Mouse (Mus musculus): ENCODE measurements around the gene Vmo1.
"Not testable (repeated sequence)": the region's sequence is repeated elsewhere in the genome, so short reads cannot be mapped to it uniquely, and the experiment has no call there.

The Vmo1 gene

DNA sequence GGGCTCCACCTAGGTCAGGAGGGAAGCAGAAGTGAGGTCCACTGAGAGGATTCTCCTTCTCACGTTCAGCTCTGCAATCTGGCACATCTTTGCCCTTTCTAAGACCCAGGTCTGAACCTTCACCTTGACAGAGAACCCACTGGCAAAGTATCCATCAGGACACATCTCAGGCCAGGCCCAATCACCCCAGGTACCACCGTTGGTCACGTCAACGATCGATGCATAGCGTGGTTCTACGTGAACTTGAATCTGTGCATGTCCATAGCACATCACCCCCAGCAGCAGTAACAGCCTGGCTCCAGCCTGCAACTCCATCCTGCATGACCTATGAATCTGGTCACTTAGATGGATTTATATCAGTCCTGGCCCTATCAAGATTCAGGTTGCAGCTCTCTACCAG lies at the start of gene Vmo1:
TSS of gene Vmo1 (minus strand) at position 329 of the 400 bp plus-strand sequence.
- no peak for DNase-seq (ENCODE audit: low spot score in 2 of 2)

DNA sequence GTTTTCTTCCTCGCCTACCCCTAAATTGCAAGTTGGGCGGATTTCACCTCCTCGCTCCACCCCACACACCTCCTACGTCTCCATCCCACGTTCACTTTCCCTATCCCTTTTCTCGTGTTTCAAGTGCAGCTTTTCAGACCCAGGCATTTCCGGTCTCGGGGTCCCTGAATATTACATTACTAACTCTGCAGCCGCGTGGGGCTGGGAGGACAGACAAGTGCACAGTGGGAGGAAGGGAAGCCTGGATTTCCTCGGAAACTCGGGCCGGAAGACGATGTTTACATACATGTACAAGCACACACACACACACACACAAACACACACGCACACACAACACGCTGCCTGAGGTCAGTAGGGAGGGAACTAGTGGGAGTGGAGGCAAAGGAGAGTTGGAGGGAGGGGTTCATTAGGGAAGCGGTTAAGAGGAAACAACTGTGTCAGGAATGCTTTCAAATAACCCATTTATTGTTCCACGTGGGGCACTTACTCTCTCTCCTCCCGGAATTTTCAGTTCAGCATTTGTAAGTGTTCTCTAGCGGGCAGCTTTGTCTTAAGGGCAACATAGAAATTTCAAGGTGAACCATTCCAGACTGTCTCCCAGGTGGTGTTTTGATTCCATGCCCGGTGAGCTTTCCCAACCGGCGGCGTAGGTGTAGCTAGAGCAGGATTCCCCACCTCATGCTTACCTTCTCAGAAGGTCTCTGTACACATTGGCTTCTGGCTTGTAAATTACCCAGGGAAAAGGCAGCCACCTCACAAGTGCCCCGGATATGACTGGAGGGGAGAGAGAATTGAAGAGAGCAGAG lies 49.3 kb upstream of the Vmo1 start:
- no peak for DNase-seq (ENCODE audit: low spot score in 2 of 2)

DNA sequence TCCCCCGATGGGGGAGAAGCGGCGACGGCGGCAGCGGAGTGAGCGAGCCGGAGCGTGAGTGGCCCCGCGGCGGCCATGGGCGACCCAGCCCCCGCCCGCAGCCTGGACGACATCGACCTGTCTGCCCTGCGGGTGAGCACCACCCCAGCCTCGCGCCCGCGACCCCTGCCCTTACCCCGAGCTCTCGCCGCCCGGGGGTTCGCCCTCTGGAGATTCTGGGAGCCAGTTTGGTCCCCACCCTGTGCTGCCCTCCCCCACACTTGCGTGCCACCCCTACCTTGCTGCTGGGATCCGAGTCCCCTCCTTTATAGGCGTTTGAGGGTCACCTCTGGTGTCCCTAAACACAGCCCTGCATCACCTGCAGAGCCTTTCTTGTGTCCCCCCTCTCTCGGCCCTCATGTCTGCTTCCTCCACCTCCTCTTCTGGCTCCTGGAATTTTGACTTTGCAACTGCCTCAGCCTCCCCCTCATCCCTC lies 48.6 kb upstream of the Vmo1 start:
- no peak for DNase-seq (ENCODE audit: low spot score in 2 of 2)

DNA sequence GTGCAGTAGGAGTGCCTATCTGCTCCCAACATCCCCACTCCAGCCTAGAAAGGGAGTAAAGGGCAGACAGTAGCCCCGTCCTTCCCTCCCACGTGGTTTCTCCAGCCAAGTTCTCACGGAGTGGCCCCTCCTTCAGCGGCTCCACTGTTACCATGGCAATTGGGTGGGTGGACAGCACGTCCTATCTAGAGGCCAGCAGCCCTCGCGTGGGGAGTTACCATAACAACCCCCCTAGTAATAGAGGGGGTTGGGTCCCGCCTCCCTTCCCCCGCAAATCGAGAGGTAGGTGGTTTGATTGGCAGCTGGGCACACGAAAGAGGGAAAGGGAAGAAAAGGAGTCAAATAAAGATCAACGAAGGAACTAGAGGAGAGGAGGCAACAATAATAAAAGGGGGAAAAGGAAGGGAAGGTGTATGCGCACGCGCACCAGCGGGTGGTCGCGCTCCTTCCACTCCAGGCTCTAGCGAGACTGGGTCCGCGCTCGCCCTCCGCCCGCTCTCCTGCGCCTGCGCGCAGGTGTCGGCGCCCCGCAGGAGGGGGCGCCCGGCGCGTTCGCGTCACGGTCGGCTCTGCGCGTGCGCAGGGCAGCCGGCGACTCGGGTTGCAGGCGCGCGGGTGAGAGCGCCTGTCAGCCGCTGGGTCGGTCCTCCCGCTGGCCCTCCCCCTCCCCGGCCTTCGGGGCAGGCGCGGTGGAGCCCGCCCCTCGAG lies 48.0 kb upstream of the Vmo1 start, which contains the start of gene Mink1:
TSS of gene Mink1 (plus strand) at position 595 of the 708 bp plus-strand sequence.
- DNase-seq (ENCODE audit: low spot score in 2 of 2) = peak; percentile 84 to 87

DNA sequence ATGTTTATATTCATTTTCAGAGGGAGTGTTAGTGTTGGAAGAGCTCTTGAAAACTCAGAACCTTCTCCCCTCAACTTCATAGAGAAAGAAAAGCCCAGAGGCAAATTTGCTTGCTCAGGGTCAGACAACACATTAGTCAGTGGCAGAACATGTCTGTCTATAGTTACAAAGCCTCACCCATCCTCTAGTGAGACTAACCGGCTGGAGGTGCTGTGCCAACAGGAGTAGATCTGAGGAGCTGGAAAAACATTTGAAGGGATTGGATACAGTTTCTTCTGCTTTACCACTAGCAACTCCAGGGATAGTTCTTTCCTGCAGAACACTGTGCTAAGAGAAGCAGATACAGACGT lies 47.5 kb upstream of the Vmo1 start:
- DNase-seq (ENCODE audit: low spot score in 2 of 2) = no peak

DNA sequence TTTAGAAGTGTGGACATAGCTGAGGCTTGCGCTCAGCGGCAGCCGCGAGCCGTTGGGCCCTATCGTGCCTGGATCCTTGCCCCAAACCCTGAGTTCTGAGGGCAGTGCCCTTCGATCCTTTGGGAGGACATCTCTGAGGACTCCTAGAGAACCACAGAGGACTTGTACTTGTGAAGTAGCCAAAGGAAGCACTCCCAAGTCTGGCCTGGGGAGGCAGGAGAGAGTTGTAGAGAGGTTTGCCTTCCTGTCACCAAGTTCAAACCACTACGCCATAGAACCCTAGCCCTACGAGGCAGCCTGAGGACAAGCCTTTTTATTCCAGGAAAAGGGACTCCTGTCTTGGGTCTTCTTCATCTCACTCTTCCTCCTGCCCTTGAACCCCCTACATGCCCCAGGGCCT lies 43.1 kb upstream of the Vmo1 start:
- no peak for DNase-seq (ENCODE audit: low spot score in 2 of 2)

DNA sequence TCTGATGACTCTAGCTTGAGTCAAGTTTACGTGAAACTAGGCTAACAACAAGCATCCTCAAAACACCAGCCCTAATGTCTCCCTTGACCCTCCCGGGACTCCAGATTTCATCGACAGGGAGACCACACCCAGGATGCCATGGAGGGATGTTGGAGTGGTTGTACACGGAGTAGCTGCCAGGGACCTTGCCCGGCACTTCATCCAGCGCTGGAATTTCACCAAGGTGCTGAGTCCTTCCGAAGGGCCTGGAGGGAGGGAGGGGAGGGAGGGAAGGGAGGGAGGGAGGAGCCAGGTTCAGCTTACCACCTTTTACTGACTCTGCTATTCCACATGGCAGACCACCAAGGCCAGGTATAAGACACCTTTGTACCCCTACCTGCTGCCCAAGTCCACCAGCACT lies 39.5 kb upstream of the Vmo1 start:
- no peak for DNase-seq (ENCODE audit: low spot score in 2 of 2)

DNA sequence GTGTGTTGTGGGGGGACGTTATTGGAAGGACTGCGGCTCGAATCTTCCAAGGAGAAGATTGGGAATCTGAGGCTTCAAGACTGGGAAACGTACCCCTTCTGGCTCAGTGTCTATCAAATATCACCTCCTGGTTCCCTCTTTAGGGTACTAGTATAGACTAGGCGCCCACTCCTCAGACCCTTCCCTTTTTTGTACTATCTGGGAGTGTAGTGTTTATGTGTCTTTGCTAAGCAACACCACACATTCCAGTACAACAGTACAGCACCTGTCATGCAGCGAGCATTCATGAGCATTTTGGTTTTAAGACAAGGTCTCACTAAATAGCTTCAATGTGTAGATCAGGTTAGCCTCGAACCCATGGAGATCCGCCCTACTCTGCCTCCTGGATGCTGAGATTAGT lies 37.1 kb upstream of the Vmo1 start:
- DNase-seq (ENCODE audit: low spot score in 2 of 2) = no peak

DNA sequence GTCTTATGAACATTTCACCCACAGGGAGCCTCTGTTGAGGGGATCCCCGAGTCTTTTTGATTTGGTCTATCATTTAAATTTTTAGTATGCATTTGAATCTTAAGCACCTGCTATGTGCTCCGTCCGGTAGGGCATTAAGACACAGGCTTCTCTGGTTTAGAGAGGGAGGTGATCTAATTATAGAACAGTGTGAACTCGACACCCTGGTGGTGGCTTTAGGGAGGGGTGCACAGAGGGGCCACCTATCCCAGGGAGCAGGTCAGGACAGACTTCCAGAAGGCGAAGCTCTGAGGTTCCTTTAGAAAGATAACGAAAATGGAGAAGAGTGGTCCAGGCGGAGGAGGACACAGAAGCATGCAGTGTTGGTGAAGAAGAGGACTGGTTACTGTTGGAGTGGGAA lies 30.1 kb upstream of the Vmo1 start:
- DNase-seq (ENCODE audit: low spot score in 2 of 2) = no peak

DNA sequence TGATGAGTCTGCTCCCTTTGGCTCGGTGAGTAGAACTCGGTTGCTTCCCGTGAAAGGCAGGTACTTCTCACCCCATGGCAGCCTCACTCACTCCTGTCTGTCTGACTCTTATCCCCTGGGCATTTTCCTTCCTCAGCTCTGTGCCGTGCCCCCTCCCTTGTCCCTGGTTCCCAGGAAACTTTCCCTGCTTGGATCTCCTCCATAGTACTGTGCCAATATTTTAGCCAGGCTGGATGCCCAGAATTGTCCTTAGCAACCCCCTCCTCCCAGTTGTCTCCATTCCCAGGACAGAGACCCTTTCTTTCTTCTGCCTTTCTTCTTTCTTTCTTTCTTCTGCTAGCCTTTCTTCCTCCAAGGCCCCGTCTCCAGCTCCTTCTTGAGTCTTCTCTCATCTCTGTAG lies 27.0 kb upstream of the Vmo1 start:
- no peak for DNase-seq (ENCODE audit: low spot score in 2 of 2)

DNA sequence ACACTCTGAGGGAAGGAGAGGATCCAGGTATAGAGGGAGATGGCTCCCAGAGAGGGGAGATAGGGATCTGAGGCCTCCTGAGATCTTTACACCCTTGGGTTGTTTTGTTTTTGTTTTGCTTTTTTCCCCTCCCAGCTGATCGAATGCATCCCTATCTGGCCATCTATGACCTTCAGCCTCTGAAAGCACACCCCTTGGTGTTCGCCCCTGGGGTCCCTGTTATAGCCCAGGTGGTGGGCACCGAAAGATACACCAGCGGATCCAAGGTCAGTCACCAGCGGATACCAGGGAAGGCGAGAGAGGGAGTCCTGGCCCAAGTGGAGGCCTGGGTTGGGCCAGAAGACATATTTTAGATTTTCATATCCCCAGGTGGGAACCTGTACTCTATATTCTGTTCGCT lies 26.5 kb upstream of the Vmo1 start:
- no peak for DNase-seq (ENCODE audit: low spot score in 2 of 2)

DNA sequence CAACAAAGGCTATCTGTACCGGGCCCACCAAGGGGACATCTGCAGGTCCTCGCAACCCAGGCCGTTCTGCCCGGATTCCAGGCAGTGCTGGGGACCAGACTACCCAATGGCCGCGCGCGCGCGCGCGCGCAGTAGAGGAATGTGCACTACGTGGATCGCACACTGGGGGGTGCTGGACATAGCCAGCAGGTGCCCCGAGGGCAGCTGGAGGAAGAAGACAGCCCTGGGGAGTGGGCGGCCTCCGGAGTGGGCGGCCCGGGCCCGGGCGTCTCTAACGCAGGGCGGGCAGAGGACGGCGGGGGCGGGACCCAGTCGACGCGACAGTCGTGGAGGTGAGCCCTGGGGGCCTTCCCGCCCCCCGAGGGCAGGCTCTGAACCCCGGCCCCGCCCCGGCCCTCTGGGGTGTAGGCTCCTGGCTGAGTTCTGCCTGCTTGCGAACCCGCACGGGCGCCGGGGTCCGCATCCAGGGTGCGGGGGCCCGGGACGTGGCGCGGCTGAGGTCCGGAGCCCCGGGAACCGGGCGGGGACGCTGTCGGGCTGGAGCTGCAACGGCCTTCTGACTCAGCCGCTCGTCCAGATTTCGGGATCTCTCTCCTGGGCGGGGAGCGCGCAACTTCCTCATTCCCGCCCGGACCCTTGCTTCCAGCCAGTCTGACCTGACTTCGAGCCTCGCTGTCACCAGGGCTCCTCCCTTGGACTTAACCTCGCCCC lies 25.6 kb upstream of the Vmo1 start, which contains the start of gene Pld2:
TSS of gene Pld2 (plus strand) at position 188 of the 711 bp plus-strand sequence.
- peak; percentile 61 to 62 for DNase-seq (ENCODE audit: low spot score in 2 of 2)

DNA sequence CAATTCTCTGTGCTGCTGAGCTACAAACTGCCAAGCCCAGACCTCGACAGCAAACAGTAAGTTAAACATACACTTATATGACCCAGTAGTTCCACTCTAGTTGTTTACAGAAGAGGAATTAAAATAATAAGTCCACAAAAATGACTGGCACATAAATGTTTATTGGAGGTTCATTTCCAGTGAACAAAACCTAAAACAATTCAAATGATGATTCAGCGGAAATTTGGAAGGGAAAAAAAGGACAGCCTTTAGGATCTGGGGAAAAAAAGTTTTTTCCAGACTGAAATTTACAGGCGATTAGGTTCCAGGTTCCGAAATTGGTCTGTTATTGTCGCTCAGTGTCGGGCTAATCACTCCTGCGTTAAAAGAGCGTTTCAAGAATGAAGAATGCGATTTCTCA lies 25.0 kb upstream of the Vmo1 start:
- no peak for DNase-seq (ENCODE audit: low spot score in 2 of 2)

DNA sequence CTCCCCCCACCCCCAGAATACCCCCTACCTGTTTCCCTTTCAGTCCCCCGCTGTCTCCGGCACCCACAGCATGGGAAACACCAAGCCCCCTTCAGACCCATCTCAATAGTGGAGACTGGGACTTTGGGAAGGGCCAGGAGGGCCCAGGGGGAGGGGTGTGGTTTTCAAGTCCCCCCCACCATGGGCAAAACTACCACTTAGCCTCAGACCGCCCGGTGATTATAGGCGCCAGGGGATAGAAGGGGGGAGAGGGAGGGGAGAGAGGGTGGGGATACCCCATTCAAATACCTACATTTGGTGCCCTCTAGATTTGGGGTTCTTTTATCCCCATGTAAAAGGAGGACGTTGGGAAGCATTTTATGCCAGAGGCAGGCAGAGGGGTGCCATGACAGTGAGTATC lies 18.4 kb upstream of the Vmo1 start, which contains the start of gene Gm40193:
TSS of gene Gm40193 (minus strand) at position 101 of the 400 bp plus-strand sequence.
- DNase-seq (ENCODE audit: low spot score in 2 of 2) = no peak

DNA sequence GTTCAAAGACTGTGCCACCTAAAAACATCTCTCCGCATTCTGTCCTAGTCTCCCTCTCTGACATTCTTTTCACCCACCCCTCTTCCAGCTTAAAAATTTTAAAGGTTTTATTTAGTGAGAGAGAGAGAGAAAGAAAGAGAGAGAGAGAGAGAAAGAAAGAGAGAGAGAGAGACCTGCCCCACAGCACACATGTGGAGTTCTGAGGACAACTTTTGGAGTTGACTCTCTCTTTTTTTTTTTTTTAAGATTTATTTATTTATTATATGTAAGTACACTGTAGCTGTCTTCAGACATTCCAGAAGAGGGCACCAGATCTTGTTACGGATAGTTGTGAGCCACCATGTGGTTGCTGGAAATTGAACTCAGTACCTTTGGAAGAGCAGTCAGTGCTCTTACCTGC lies 16.6 kb upstream of the Vmo1 start:
- not testable (repeated sequence) for DNase-seq (ENCODE audit: low spot score in 2 of 2)

DNA sequence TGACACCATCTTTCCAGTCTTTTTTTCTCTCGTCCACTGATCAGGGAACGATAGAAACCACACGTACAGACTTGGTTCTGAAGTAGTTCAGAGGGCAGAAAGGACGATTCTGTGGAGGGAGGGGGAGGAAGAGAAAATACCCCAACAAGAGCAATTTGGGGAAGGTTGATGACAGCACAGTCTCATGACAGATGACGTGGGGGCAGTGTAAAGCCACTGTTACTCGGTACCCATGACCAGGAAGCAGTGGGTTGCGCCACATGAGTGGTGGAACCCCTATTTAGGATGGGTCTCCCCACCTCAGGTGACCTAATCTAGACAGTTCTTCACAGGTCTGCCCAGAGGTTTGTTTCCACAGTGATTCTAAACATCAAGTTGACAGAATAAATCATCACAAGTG lies 14.2 kb upstream of the Vmo1 start:
- no peak for DNase-seq (ENCODE audit: low spot score in 2 of 2)

DNA sequence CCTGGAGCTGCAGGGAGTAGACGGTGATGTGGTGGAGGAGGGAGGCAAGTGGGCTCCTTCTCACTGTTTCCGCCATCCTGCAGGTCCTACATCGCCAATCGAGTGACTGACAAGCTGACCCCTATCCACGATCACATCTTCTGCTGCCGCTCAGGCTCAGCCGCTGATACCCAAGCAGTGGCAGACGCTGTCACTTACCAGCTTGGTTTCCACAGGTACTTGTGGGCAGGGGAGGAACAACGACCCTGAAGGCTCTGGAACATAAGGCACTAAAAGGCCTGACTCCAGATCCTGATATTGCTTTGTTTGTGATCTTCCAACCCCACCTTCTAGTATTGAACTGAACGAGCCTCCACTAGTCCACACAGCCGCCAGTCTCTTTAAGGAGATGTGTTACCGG lies 11.8 kb upstream of the Vmo1 start:
- no peak for DNase-seq (ENCODE audit: low spot score in 2 of 2)

DNA sequence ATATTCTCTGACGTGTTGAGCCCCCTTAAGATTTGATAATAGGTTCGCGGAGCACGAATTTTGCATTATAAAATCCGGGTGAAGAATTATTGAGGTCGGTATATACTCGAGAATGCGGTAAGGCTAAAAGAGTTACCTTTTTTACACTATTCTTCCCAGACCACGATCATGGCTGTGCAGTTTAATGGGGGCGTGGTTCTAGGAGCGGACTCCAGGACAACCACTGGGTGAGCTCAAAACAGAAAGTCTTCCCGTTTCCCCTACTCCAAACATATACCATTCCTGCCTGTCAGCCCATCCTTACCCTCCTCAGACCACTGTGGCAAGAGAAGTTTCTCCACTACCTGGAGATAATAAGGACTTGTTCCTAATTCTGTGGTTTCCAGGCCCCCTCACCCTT lies 11.3 kb upstream of the Vmo1 start:
- DNase-seq (ENCODE audit: low spot score in 2 of 2) = no peak

DNA sequence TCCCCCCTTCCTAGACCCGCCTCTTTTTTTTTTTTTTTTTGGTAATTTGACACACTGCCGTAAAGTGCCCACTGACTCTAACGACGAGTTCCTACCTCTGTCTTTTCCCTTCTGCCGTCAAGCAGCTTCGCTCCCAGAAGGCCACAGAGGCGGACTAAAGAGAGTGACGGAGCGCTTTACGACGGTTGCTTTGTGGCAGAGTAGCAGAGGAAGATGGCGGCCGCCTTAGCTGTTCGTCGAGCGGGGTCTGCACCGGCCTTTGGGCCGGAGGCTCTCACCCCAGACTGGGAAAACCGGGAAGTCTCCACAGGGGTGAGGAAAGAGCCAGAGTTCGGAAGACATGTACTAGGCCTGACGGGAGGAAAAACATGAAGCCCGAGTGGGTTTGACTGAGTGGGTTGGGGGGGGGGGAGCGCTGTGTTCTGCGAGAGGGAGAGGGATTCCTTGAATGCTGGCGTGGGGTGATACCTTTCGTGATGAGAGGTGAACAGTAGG lies 10.8 kb upstream of the Vmo1 start, which contains the start of gene Psmb6:
TSS of gene Psmb6 (plus strand) at position 184 of the 495 bp plus-strand sequence.
- peak; percentile 89 to 95 for DNase-seq (ENCODE audit: low spot score in 2 of 2)

DNA sequence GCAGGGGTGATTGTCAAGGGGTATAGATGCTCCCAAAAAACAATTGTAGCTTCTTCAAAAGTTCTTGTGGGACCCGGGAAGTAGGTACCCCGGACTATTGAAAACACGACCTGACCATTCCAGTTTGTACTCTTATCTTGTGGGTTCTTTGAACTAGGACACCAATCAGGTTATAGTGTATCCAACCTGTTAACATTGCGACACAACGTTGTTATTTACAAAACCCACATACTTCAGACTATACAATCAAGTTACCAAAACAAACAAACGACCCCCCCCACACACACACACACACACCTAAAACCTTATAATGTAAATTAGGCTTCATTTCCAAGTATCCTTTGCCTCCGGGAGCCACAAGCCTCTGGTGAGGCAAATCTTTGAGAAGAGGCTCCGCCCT lies 10.4 kb upstream of the Vmo1 start:
- DNase-seq (ENCODE audit: low spot score in 2 of 2) = no peak

DNA sequence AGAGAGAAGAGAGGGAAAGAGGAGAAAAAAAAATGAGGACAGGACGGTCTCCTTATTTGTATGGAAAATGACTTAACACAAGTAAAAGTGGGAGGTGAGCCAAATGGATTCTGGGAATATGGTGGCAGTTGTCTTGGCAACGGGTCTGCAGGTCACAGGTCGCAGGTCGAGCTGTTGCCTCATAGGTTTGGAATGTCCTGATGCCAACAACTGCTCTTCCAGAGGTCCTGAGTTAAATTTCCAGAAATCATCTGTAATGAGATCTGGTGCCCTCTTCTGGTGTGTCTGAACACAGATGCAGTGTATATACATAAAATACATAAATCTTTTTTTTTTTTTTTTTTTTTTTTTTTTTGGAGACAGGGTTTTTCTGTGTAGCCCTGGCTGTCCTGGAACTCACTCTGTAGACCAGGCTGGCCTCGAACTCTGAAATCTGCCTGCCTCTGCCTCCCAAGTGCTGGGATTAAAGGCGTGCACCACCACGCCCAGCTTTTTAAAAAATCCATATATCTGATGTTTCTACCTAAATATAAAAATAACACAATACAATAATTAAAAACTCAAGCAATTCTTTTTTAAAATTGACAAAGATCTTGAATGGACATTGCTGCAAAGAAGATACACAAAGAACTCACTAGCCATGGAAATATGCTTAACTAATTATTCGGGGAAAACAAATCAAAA lies 9.0 kb upstream of the Vmo1 start:
- not testable (repeated sequence) for DNase-seq (ENCODE audit: low spot score in 2 of 2)
